Mouse (Mus musculus) monocyte, adult 59 days (primary cell): ENCODE results near the gene Gm10352. TPM values are rescaled to one million over a fixed set of nuclear protein-coding genes. Genes with fewer than 3 reads are reported as not detected.

Experiments
- total RNA-seq, 2 experiments: library from RNA; stranded (reverse); gene quantifications; one replicate each; pipeline ENCODE4 v1.2.4; 2023

Gene Gm10352
- total RNA-seq = not detected

DNA sequence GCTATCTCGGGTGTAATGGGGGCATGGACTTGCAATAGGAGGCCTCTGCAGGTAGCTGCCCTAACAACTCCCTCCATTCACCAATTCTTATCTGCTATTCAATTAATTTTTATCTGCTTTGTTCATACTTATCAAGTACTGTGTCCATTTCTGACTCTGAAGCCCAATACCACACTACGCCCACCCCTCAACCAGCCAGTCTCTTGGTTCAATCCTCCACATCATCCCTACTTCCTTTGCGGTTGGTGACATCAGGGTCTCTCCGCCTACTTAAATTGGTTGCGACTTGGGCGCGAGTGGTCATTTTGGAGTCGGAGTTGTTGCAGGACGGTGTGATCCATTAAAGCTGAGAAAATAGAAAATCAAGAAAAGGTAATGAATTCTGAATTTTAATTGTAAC lies at the start of gene Gm10352:
TSS of gene Gm10352 (plus strand) at position 301 of the 400 bp plus-strand sequence.

DNA sequence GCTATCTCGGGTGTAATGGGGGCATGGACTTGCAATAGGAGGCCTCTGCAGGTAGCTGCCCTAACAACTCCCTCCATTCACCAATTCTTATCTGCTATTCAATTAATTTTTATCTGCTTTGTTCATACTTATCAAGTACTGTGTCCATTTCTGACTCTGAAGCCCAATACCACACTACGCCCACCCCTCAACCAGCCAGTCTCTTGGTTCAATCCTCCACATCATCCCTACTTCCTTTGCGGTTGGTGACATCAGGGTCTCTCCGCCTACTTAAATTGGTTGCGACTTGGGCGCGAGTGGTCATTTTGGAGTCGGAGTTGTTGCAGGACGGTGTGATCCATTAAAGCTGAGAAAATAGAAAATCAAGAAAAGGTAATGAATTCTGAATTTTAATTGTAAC lies 31.5 kb downstream of the Gm10352 start, which contains the start of gene Gm29289:
TSS of gene Gm29289 (plus strand) at position 301 of the 400 bp plus-strand sequence.

Other genes starting within 250 kb of the Gm10352 start
- gene Sry, start 237.3 kb upstream of the Gm10352 start, total RNA-seq = not detected
- not detected for gene H2al2b, start 180.3 kb upstream of the Gm10352 start, total RNA-seq
- gene Gm4064, start 104.8 kb upstream of the Gm10352 start, total RNA-seq = not detected
- not detected for gene Rbmy, start 70.3 kb upstream of the Gm10352 start, total RNA-seq
- gene Gm10256, start 70.3 kb upstream of the Gm10352 start, total RNA-seq = not detected
- not detected for gene Gm29289, start 31.6 kb downstream of the Gm10352 start, total RNA-seq